Mouse (Mus musculus) testis, adult 2 months (tissue): ENCODE measurements around the gene Opcml.

Experiments
- CTCF ChIP-seq: fragments of 200-500 bp; IDR thresholded peaks from 2 replicates; pipeline ENCODE4 v1.5.1; 2012; ENCODE audit warnings: low read depth, mild to moderate bottlenecking, inconsistent platforms, low read length, moderate library complexity; ENCODE audit not compliant: control insufficient read depth, insufficient read depth, insufficient replicate concordance
- POLR2A ChIP-seq: fragments of 200-500 bp; IDR thresholded peaks from 2 replicates; pipeline ENCODE4 v1.6.1; 2012; ENCODE audit warnings: low read depth, mild to moderate bottlenecking, inconsistent platforms, low read length, moderate library complexity; ENCODE audit not compliant: control insufficient read depth

GRCm38 (mm10) chr9:28457982-28458770, 667.6 kb downstream of the Opcml start:
- TF ChIP-seq CTCF (no peak), POLR2A (no peak)
